Mouse (Mus musculus): Measurements from ENCODE around the gene Emilin3. TPM values are rescaled to one million over a fixed set of nuclear protein-coding genes. Genes with fewer than 3 reads are reported as not detected.
A peak's percentile ranks its signal among the peaks of the same experiment; 100 is the strongest.

The Emilin3 gene
- polyA plus RNA-seq, 1 experiment = 6.4 TPM

DNA sequence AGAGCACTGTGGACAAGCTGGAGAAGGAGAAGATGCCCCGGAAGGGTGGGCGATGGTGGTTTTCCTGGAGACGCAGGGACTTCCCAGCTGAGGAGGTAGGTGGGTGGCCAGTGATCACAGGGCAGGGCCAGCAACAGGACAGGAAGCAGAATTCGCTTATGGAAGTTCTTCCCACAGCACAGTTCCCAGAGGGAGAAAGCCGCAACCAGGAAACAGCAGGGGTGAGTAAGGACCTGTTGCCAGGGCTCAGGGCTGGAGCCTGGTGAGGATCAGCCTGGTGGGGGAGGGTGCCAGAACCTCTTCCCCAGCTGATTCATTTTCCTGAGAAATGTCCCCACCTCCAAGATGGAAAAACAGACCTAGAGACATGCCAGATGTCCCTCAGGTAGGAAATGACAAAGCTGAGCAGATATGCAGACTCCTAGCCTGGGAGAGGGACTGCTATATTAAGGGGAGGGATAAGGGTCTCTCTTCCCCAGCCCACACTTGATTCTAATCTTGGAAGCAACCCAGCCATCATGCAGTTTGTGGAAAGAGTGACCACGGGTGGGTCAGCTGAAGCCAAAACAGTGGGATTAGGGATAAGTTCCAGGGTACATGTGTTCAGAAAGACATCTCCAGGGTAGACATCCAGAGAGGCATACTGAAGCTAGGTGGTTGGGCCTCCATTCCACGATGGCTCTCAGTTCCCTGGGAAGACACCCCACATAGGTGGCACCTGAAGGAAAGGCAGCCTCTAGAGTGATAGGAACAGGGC, 10.3 kb downstream of the Emilin3 start:
- TF ChIP-seq CTCF (IDR thresholded peaks at IDR 0.05; ENCODE audit: borderline replicate concordance, insufficient read depth, low read depth, low read length) (no peak), POLR2A (IDR thresholded peaks at IDR 0.05; ENCODE audit: borderline replicate concordance, insufficient read depth, low read length) (no peak)
- no peaks in the 10 kb centered on the region for H3K27me3 ChIP-seq (ENCODE audit: control insufficient read depth, insufficient read depth, low read length)
- no peak overlapping the region for H3K4me3 ChIP-seq (replicated peaks; ENCODE audit: insufficient read depth, low read depth, low read length)
- no peak overlapping the region for H3K27ac ChIP-seq (ENCODE audit: insufficient read depth, low read length)
- peaks cover 30% of the 10 kb centered on the region for H3K4me1 ChIP-seq (ENCODE audit: control insufficient read depth, insufficient read depth, low read length)
- DNase-seq = peak in 1 of 2 experiments; percentile 17
- 58% methylated on average over 7 of the region's 7 CpGs for WGBS

GRCm38 (mm10) chr2:160891697-160892096, 20.4 kb downstream of the Emilin3 start:
- Histone ChIP-seq H3K27me3 (ENCODE audit: control insufficient read depth, insufficient read depth, low read length) (no peaks in the 10 kb centered on the region), H3K4me1 (ENCODE audit: control insufficient read depth, insufficient read depth, low read length) (no peaks in the 10 kb centered on the region; the same call in none of the 2 replicates), H3K27ac (ENCODE audit: insufficient read depth, low read length) (no peak overlapping the region), H3K4me3 (replicated peaks; ENCODE audit: insufficient read depth, low read depth, low read length) (no peak overlapping the region)
- TF ChIP-seq CTCF (IDR thresholded peaks at IDR 0.05; ENCODE audit: borderline replicate concordance, insufficient read depth, low read depth, low read length) (no peak), POLR2A (IDR thresholded peaks at IDR 0.05; ENCODE audit: borderline replicate concordance, insufficient read depth, low read length) (no peak)
- WGBS = 91% methylated on average over 9 of the region's 9 CpGs
- DNase-seq = no peak

DNA sequence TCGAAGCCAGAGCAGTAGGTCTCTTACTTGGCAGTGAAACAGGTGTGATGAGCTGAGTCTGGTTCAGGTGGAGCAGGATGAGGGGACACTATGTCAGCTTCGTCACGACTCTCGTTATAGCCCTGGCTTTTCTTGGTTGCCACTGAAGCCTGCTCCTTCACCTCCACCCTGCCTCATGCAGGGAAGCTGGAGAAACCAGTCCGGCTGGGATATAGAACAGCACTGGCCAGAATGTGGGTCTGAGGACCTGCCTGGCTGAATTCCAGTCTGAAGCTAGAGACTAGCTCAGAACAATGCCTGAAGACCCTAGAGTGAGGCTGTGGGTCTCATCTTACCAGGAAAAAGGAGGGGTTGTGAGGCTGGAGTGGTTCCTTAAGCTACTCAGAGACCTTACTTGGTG, 21.1 kb downstream of the Emilin3 start:
- Histone ChIP-seq H3K27ac (ENCODE audit: insufficient read depth, low read length) (no peak overlapping the region), H3K27me3 (ENCODE audit: control insufficient read depth, insufficient read depth, low read length) (no peaks in the 10 kb centered on the region), H3K4me1 (ENCODE audit: control insufficient read depth, insufficient read depth, low read length) (no peaks in the 10 kb centered on the region; the same call in none of the 2 replicates), H3K4me3 (replicated peaks; ENCODE audit: insufficient read depth, low read depth, low read length) (no peak overlapping the region)
- 77% methylated on average over 5 of the region's 5 CpGs for WGBS
- TF ChIP-seq POLR2A (IDR thresholded peaks at IDR 0.05; ENCODE audit: borderline replicate concordance, insufficient read depth, low read length) (no peak), CTCF (IDR thresholded peaks at IDR 0.05; ENCODE audit: borderline replicate concordance, insufficient read depth, low read depth, low read length) (no peak)
- DNase-seq = no peak

DNA sequence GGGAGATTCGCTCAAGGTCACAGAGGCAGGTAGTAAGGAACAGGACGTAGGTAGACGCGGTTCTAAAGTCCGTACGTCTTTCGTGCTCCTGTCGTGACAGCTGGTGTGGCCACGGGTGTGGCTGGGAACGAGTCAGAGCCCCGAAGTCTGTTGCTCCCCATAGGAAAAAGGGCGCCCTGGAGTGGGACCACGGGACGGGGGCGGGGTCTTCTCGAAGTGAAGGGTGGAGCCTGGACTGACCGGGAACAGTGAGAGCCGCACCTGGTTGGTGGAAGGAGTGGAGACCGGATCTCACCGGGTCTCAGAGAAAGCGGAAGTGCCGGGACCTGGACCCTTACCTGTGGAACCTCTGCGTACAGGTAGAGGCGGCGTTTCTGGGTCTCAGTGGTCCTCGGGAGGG, 24.3 kb downstream of the Emilin3 start:
- TF ChIP-seq POLR2A (IDR thresholded peaks at IDR 0.05; ENCODE audit: borderline replicate concordance, insufficient read depth, low read length) (no peak), CTCF (IDR thresholded peaks at IDR 0.05; ENCODE audit: borderline replicate concordance, insufficient read depth, low read depth, low read length) (no peak)
- Histone ChIP-seq H3K27ac (ENCODE audit: insufficient read depth, low read length) (no peak overlapping the region), H3K27me3 (ENCODE audit: control insufficient read depth, insufficient read depth, low read length) (no peaks in the 10 kb centered on the region), H3K4me1 (ENCODE audit: control insufficient read depth, insufficient read depth, low read length) (no peaks in the 10 kb centered on the region; the same call in 1 of the 2 replicates), H3K4me3 (replicated peaks; ENCODE audit: insufficient read depth, low read depth, low read length) (peak overlapping the region; percentile 59)
- DNase-seq = peak; percentile 41 to 51
- under 1% methylated on average over 26 of the region's 26 CpGs for WGBS

GRCm38 (mm10) chr2:160887284-160887683, 24.8 kb downstream of the Emilin3 start:
- no peaks in the 10 kb centered on the region; the same call in none of the 2 replicates for H3K4me1 ChIP-seq (ENCODE audit: control insufficient read depth, insufficient read depth, low read length)
- H3K27me3 ChIP-seq (ENCODE audit: control insufficient read depth, insufficient read depth, low read length) = no peaks in the 10 kb centered on the region
- TF ChIP-seq POLR2A (IDR thresholded peaks at IDR 0.05; ENCODE audit: borderline replicate concordance, insufficient read depth, low read length) (no peak), CTCF (IDR thresholded peaks at IDR 0.05; ENCODE audit: borderline replicate concordance, insufficient read depth, low read depth, low read length) (peak; percentile 99)
- 1% methylated on average over 11 of the region's 11 CpGs for WGBS
- peak; percentile 84 to 91 for DNase-seq
- no peak overlapping the region for H3K27ac ChIP-seq (ENCODE audit: insufficient read depth, low read length)
- H3K4me3 ChIP-seq (replicated peaks; ENCODE audit: insufficient read depth, low read depth, low read length) = peak overlapping the region; percentile 59

GRCm38 (mm10) chr2:160886221-160886620, 25.9 kb downstream of the Emilin3 start:
- Histone ChIP-seq H3K27ac (ENCODE audit: insufficient read depth, low read length) (no peak overlapping the region), H3K27me3 (ENCODE audit: control insufficient read depth, insufficient read depth, low read length) (no peaks in the 10 kb centered on the region), H3K4me3 (replicated peaks; ENCODE audit: insufficient read depth, low read depth, low read length) (no peak overlapping the region), H3K4me1 (ENCODE audit: control insufficient read depth, insufficient read depth, low read length) (no peaks in the 10 kb centered on the region; the same call in none of the 2 replicates)
- DNase-seq = peak in 1 of 2 experiments; percentile 3
- TF ChIP-seq POLR2A (IDR thresholded peaks at IDR 0.05; ENCODE audit: borderline replicate concordance, insufficient read depth, low read length) (no peak), CTCF (IDR thresholded peaks at IDR 0.05; ENCODE audit: borderline replicate concordance, insufficient read depth, low read depth, low read length) (no peak)
- 92% methylated on average over 3 of the region's 3 CpGs for WGBS

DNA sequence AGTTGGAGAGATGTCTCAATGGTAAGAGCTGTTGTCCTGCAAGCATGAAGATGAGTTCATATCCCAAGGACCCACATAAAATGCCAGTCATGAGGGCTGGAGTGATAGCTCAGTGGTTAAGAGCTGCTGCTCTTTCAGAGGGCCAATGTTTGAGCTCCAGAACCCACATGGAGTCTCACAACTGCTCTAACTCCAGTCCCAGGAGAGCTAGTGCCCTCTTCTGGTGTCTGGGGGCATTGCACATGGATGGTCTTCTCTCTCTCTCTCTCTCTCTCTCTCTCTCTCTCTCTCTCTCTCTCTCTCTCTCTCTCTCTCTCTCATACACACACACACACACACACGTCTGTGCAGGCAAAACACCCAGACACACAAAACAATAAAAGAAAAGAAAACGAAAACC, 27.3 kb downstream of the Emilin3 start:
- Histone ChIP-seq H3K4me1 (ENCODE audit: control insufficient read depth, insufficient read depth, low read length) (no peaks in the 10 kb centered on the region; the same call in none of the 2 replicates), H3K4me3 (replicated peaks; ENCODE audit: insufficient read depth, low read depth, low read length) (no peak overlapping the region), H3K27me3 (ENCODE audit: control insufficient read depth, insufficient read depth, low read length) (no peaks in the 10 kb centered on the region), H3K27ac (ENCODE audit: insufficient read depth, low read length) (no peak overlapping the region)
- WGBS = 52% methylated on average over 2 of the region's 2 CpGs
- peak; percentile 32 to 53 for DNase-seq
- TF ChIP-seq POLR2A (IDR thresholded peaks at IDR 0.05; ENCODE audit: borderline replicate concordance, insufficient read depth, low read length) (no peak), CTCF (IDR thresholded peaks at IDR 0.05; ENCODE audit: borderline replicate concordance, insufficient read depth, low read depth, low read length) (peak; percentile 77)

GRCm38 (mm10) chr2:160883912-160884311, 28.2 kb downstream of the Emilin3 start:
- 78% methylated on average over 4 of the region's 4 CpGs for WGBS
- TF ChIP-seq POLR2A (IDR thresholded peaks at IDR 0.05; ENCODE audit: borderline replicate concordance, insufficient read depth, low read length) (no peak), CTCF (IDR thresholded peaks at IDR 0.05; ENCODE audit: borderline replicate concordance, insufficient read depth, low read depth, low read length) (no peak)
- no peaks in the 10 kb centered on the region; the same call in none of the 2 replicates for H3K4me1 ChIP-seq (ENCODE audit: control insufficient read depth, insufficient read depth, low read length)
- H3K27ac ChIP-seq (ENCODE audit: insufficient read depth, low read length) = no peak overlapping the region
- DNase-seq = peak; percentile 7 to 20
- no peaks in the 10 kb centered on the region for H3K27me3 ChIP-seq (ENCODE audit: control insufficient read depth, insufficient read depth, low read length)
- H3K4me3 ChIP-seq (replicated peaks; ENCODE audit: insufficient read depth, low read depth, low read length) = no peak overlapping the region

Data from cerebellum, adult 2 months (tissue).